Mouse (Mus musculus) liver, embryonic 16.5 days (tissue): Measurements from ENCODE around the gene Acnat1. TPM values are rescaled to one million over a fixed set of nuclear protein-coding genes. Genes with fewer than 3 reads are reported as not detected.
"Not testable (repeated sequence)": the region's sequence is repeated elsewhere in the genome, so short reads cannot be mapped to it uniquely, and the experiment has no call there.

Source experiments
- ATAC-seq: fragments of 200-750 bp; cut with Nextera tagmentation; 2 replicates; pipeline ENCODE4 v1.8.0; 2017; ENCODE audit warnings: low read depth, mild to moderate bottlenecking, moderate number of reproducible peaks, moderate library complexity
- H3K27ac ChIP-seq: fragments of 300-500 bp; sonication (generic); 2 replicates; pipeline ENCODE4 v1.5.1; 2014; ENCODE audit warnings: mild to moderate bottlenecking, low read length
- H3K27me3 ChIP-seq: fragments of 300-500 bp; sonication (generic); 2 replicates; pipeline ENCODE4 v1.6.1; 2014; ENCODE audit warnings: low read depth, low read length, mixed read lengths; ENCODE audit not compliant: control insufficient read depth, insufficient read depth
- H3K36me3 ChIP-seq: fragments of 300-500 bp; sonication (generic); 2 replicates; pipeline ENCODE4 v1.6.1; 2014; ENCODE audit warnings: mild to moderate bottlenecking; ENCODE audit not compliant: control insufficient read depth, insufficient read depth
- H3K4me1 ChIP-seq: fragments of 300-500 bp; sonication (generic); 2 replicates; pipeline ENCODE4 v1.6.1; 2014; ENCODE audit warnings: low read depth, low read length, mixed read lengths; ENCODE audit not compliant: control insufficient read depth
- H3K4me2 ChIP-seq: fragments of 300-500 bp; sonication (generic); 2 replicates; pipeline ENCODE4 v1.6.1; 2014; ENCODE audit warnings: low read depth, low read length, mixed read lengths
- H3K4me3 ChIP-seq: fragments of 300-500 bp; sonication (generic); 2 replicates; pipeline ENCODE4 v1.5.1; 2014; ENCODE audit warnings: low read depth, mild to moderate bottlenecking, low read length
- H3K9ac ChIP-seq: fragments of 300-500 bp; sonication (generic); 2 replicates; pipeline ENCODE4 v1.6.1; 2014; ENCODE audit warnings: low read depth, low read length
- H3K9me3 ChIP-seq: fragments of 300-500 bp; sonication (generic); replicated peaks from 2 replicates; pipeline ENCODE4 v1.6.1; 2016; ENCODE audit warnings: low read length; ENCODE audit not compliant: control insufficient read depth
- WGBS: fragments of 180-500 bp; shearing (Covaris S2); extraction: QIAGEN DNeasy Blood & Tissue Kit; methylation state at CpG from one replicate; pipeline ENCODE4 v1.1.7; 2014; ENCODE audit not compliant: insufficient replicate concordance; 5-methylcytosine and 5-hydroxymethylcytosine counted together
- polyA plus RNA-seq: library from polyadenylated mRNA; unstranded; fragments of >200 nt; fragmentation: Nextera tagmentation; extraction: Ambion mirVana; gene quantifications from 2 replicates; pipeline ENCODE4 v1.2.1, GENCODE M21; 2015

Acnat1 gene
- polyA plus RNA-seq, 1 experiment from 2014 or later: 0.86 TPM

GRCm38 (mm10) chr4:49509183-49509582 is 35.5 kb upstream of the Acnat1 start:
- Histone ChIP-seq H3K27me3 (no peaks in the 10 kb centered on the region), H3K4me1 (0 out of 2 replicates have a peak, but pooled peaks cover 3% of the 10 kb centered on the region), H3K4me3 (no peak overlapping the region), H3K9ac (no peak overlapping the region), H3K9me3 (no peaks in the 10 kb centered on the region), H3K36me3 (peaks cover 9% of the 10 kb centered on the region), H3K4me2 (no peak overlapping the region), H3K27ac (no peak overlapping the region)
- ATAC-seq: peak; percentile 61
- whole genome bisulfite sequencing: 62% methylated on average over 2 of the region's 2 CpGs

GRCm38 (mm10) chr4:49506386-49506785 is 32.7 kb upstream of the Acnat1 start, which contains the start of gene Baat:
TSS of gene Baat (minus strand) at chr4:49506557.
- no peaks in the 10 kb centered on the region for H3K27me3 ChIP-seq
- no peak within 1 kb of the TSS for H3K4me3 ChIP-seq
- no peaks in the 10 kb centered on the region for H3K36me3 ChIP-seq
- no peak for ATAC-seq
- H3K4me1 ChIP-seq: peaks cover 3% of the 10 kb centered on the region; the same call in 1 of the 2 replicates
- H3K9ac ChIP-seq: no peak within 1 kb of the TSS
- WGBS: 44% methylated on average over 3 of the region's 3 CpGs
- H3K9me3 ChIP-seq: no peaks in the 10 kb centered on the region
- peak within 1 kb of the TSS; percentile 28; the same call in 1 of the 2 replicates for H3K27ac ChIP-seq
- H3K4me2 ChIP-seq: no peak within 1 kb of the TSS

GRCm38 (mm10) chr4:49503563-49503962 is 29.9 kb upstream of the Acnat1 start:
- Histone ChIP-seq H3K4me2 (no peak overlapping the region), H3K4me1 (peaks cover 3% of the 10 kb centered on the region; the same call in 1 of the 2 replicates), H3K27ac (no peak overlapping the region), H3K36me3 (no peaks in the 10 kb centered on the region), H3K9me3 (no peaks in the 10 kb centered on the region), H3K27me3 (no peaks in the 10 kb centered on the region), H3K4me3 (no peak overlapping the region), H3K9ac (no peak overlapping the region)
- WGBS: 47% methylated on average over 1 of the region's 1 CpGs
- ATAC-seq: no peak

- peak overlapping the region; percentile 47; the same call in 1 of the 2 replicates for H3K27ac ChIP-seq
- not testable (repeated sequence) for H3K4me2 ChIP-seq, H3K4me3 ChIP-seq, H3K9me3 ChIP-seq, H3K4me1 ChIP-seq, H3K36me3 ChIP-seq, H3K9ac ChIP-seq, H3K27me3 ChIP-seq
- peak; percentile 47 for ATAC-seq
- WGBS: 58% methylated on average over 3 of the region's 3 CpGs
These were observed 12.4 kb upstream of the Acnat1 start for GRCm38 (mm10) chr4:49485934-49486650.

GRCm38 (mm10) chr4:49485442-49485841 is 11.7 kb upstream of the Acnat1 start:
- Histone ChIP-seq H3K9me3 (no peaks in the 10 kb centered on the region), H3K27ac (peak overlapping the region; percentile 77), H3K27me3 (no peaks in the 10 kb centered on the region), H3K36me3 (no peaks in the 10 kb centered on the region), H3K4me1 (peaks cover 3% of the 10 kb centered on the region; the same call in 1 of the 2 replicates), H3K4me3 (no peak overlapping the region), H3K9ac (no peak overlapping the region), H3K4me2 (no peak overlapping the region)
- peak; percentile 87 for ATAC-seq

GRCm38 (mm10) chr4:49480896-49481295 is 7.2 kb upstream of the Acnat1 start:
- H3K27ac ChIP-seq: no peak overlapping the region
- whole genome bisulfite sequencing: 52% methylated on average over 3 of the region's 3 CpGs
- ATAC-seq: no peak
- H3K27me3 ChIP-seq: no peaks in the 10 kb centered on the region
- H3K9me3 ChIP-seq: no peaks in the 10 kb centered on the region
- no peaks in the 10 kb centered on the region for H3K36me3 ChIP-seq
- peaks cover 20% of the 10 kb centered on the region for H3K4me1 ChIP-seq
- no peak overlapping the region for H3K9ac ChIP-seq
- H3K4me2 ChIP-seq: no peak overlapping the region
- no peak overlapping the region for H3K4me3 ChIP-seq

- no peak for ATAC-seq
- 39% methylated on average over 21 of the region's 21 CpGs for WGBS
- H3K27ac ChIP-seq: peak overlapping the region; percentile 54
- no peaks in the 10 kb centered on the region for H3K9me3 ChIP-seq
- no peaks in the 10 kb centered on the region for H3K36me3 ChIP-seq
- peak overlapping the region; percentile 24 for H3K9ac ChIP-seq
- peaks cover 26% of the 10 kb centered on the region for H3K4me1 ChIP-seq
- H3K27me3 ChIP-seq: no peaks in the 10 kb centered on the region
- H3K4me3 ChIP-seq: peak overlapping the region; percentile 16
- peak overlapping the region; percentile 30; the same call in 1 of the 2 replicates for H3K4me2 ChIP-seq
These were observed 6.5 kb upstream of the Acnat1 start for GRCm38 (mm10) chr4:49480104-49480760.

GRCm38 (mm10) chr4:49479035-49479434 is 5.3 kb upstream of the Acnat1 start:
- not testable (repeated sequence) for H3K4me3 ChIP-seq, ATAC-seq, H3K27ac ChIP-seq, H3K9me3 ChIP-seq, H3K9ac ChIP-seq, H3K27me3 ChIP-seq, H3K36me3 ChIP-seq
- 9% methylated on average over 2 of the region's 2 CpGs for WGBS
- Histone ChIP-seq H3K4me1 (peaks cover 33% of the 10 kb centered on the region), H3K4me2 (peak overlapping the region; percentile 76)
